Mouse (Mus musculus) lung, embryonic 15.5 days (tissue): ENCODE data around the gene Gli1. TPM values are rescaled to one million over a fixed set of nuclear protein-coding genes. Genes with fewer than 3 reads are reported as not detected.
"Not testable (repeated sequence)": the region's sequence is repeated elsewhere in the genome, so short reads cannot be mapped to it uniquely, and the experiment has no call there.

Experiments
- ATAC-seq: fragments of 200-750 bp; cut with Nextera tagmentation; 2 replicates; pipeline ENCODE4 v1.8.0; 2017; ENCODE audit warnings: moderate number of reproducible peaks, borderline replicate concordance; ENCODE audit not compliant: low FRiP score, low TSS enrichment; ENCODE audit errors: extremely low read depth
- H3K27ac ChIP-seq: fragments of 300-500 bp; sonication (generic); 2 replicates; pipeline ENCODE4 v1.5.1; 2015; ENCODE audit warnings: moderate library complexity, mild to moderate bottlenecking, inconsistent platforms
- H3K27me3 ChIP-seq: fragments of 300-500 bp; sonication (generic); 2 replicates; pipeline ENCODE4 v1.6.1; 2015; ENCODE audit warnings: inconsistent platforms
- H3K36me3 ChIP-seq: fragments of 300-500 bp; sonication (generic); 2 replicates; pipeline ENCODE4 v1.6.1; 2015; ENCODE audit warnings: inconsistent platforms
- H3K4me1 ChIP-seq: fragments of 300-500 bp; sonication (generic); 2 replicates; pipeline ENCODE4 v1.6.1; 2015; ENCODE audit warnings: inconsistent platforms
- H3K4me2 ChIP-seq: fragments of 300-500 bp; sonication (generic); 2 replicates; pipeline ENCODE4 v1.6.1; 2015; ENCODE audit warnings: inconsistent platforms, mild to moderate bottlenecking, moderate library complexity
- H3K4me3 ChIP-seq: fragments of 300-500 bp; sonication (generic); 2 replicates; pipeline ENCODE4 v1.5.1; 2015; ENCODE audit warnings: mild to moderate bottlenecking, inconsistent platforms
- H3K9ac ChIP-seq: fragments of 300-500 bp; sonication (generic); 2 replicates; pipeline ENCODE4 v1.6.1; 2015; ENCODE audit warnings: inconsistent platforms
- H3K9me3 ChIP-seq: fragments of 300-500 bp; sonication (generic); 2 replicates; pipeline ENCODE4 v1.6.1; 2016; ENCODE audit warnings: inconsistent platforms
- WGBS: fragments of 180-500 bp; shearing (Covaris S2); methylation state at CpG from one replicate; pipeline ENCODE4 v1.1.7; 2015; 5-methylcytosine and 5-hydroxymethylcytosine counted together
- polyA plus RNA-seq: library from polyadenylated mRNA; unstranded; fragments of >200 nt; fragmentation: Nextera tagmentation; extraction: Ambion mirVana; gene quantifications from 2 replicates; pipeline ENCODE4 v1.2.1, GENCODE M21; 2015

Gli1 gene
- polyA plus RNA-seq, 1 experiment from 2014 or later = 10.4 TPM

DNA sequence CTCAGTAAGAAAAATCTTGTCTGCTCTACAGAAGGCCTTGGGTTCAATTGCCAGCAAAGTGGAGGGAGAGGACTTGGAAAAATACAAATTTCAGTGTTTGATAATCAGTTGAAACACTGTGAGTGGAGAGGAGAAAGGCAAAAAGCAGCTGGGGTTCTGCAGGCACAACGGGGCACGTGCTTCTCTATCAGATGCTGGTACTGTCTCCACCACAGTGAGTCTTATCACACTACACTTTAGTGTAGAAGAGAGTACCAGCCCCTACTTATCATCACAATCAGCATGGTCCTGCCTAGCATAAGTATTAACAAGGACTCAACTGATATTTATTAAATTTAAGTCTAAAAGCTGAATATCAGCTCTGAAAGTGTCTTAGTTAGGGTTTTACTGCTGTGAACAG, 24.5 kb downstream of the Gli1 start:
- no peak overlapping the region for H3K9ac ChIP-seq
- H3K4me3 ChIP-seq = no peak overlapping the region
- peaks cover 8% of the 10 kb centered on the region; the same call in 1 of the 2 replicates for H3K27me3 ChIP-seq
- no peak overlapping the region for H3K27ac ChIP-seq
- no peaks in the 10 kb centered on the region for H3K9me3 ChIP-seq
- peaks cover 6% of the 10 kb centered on the region; the same call in 1 of the 2 replicates for H3K4me1 ChIP-seq
- WGBS = 74% methylated on average over 2 of the region's 2 CpGs
- ATAC-seq = no peak
- H3K36me3 ChIP-seq = no peaks in the 10 kb centered on the region
- H3K4me2 ChIP-seq = no peak overlapping the region

DNA sequence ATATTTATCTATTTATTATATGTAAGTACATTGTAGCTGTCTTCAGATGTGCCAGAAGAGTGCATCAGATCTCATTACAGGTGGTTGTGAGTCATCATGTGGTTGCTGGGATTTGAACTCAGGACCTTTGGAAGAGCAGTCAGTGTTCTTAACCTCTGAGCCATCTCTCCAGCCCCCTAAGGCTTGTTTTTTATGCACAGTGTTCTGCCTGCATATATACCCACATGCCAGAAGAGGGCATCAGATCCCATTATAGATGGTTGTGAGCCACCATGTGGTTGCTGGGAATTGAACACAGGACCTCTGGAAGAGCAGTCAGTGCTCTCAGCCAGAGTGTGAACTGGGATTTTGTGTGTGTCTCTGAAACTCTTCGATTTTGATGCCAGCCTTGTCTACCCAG, 26.8 kb downstream of the Gli1 start:
- WGBS = 75% methylated on average over 1 of the region's 1 CpGs
- ATAC-seq, H3K4me2 ChIP-seq, H3K27ac ChIP-seq, H3K9me3 ChIP-seq, H3K4me3 ChIP-seq, H3K27me3 ChIP-seq, H3K9ac ChIP-seq, H3K36me3 ChIP-seq: not testable (repeated sequence)
- peaks cover 18% of the 10 kb centered on the region for H3K4me1 ChIP-seq

DNA sequence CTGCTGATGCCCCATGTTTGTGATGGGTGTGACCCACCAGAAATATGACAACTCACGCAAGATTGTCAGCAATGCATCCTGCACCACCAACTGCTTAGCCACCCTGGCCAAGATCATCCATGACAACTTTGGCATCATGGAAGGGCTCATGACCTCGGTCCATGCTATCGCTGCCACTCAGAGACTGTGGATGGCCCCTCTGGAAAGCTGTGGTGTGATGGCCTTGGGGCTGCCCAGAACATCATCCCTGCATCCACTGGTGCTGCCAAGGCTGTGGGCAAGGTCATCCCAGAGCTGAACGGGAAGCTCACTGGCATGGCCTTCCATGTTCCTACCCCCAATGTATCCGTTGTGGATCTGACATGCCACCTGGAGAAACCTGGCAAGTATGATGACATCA, 28.3 kb downstream of the Gli1 start:
- not testable (repeated sequence) for H3K9ac ChIP-seq, H3K27ac ChIP-seq, H3K4me3 ChIP-seq, H3K9me3 ChIP-seq, H3K27me3 ChIP-seq, H3K4me2 ChIP-seq, ATAC-seq
- Histone ChIP-seq H3K36me3 (peaks cover 10% of the 10 kb centered on the region), H3K4me1 (peaks cover 18% of the 10 kb centered on the region)
- 86% methylated on average over 5 of the region's 5 CpGs for WGBS

DNA sequence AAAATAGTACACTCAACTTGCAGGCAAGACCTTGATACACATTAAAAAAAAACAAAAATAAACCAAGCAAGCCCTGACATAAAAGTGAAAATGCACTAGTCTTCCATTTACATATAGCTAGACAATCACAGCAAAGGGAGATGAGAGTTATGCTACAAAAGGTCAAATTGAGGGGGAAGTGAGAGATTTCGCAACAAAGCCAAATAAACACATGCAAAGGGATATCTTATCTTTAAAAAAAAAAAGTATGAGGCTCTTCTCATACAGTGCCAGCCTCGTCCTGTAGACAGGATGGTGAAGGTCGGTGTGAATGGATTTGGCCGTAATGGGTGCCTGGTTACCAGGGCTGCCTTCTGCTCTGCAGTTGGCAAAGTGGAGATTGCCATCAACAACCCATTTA, 28.9 kb downstream of the Gli1 start:
- no peak for ATAC-seq
- no peaks in the 10 kb centered on the region for H3K27me3 ChIP-seq
- peaks cover 18% of the 10 kb centered on the region for H3K4me1 ChIP-seq
- H3K27ac ChIP-seq = no peak overlapping the region
- peaks cover 17% of the 10 kb centered on the region for H3K36me3 ChIP-seq
- no peak overlapping the region for H3K9ac ChIP-seq
- no peaks in the 10 kb centered on the region for H3K9me3 ChIP-seq
- WGBS = 59% methylated on average over 4 of the region's 4 CpGs
- H3K4me2 ChIP-seq = no peak overlapping the region
- H3K4me3 ChIP-seq = no peak overlapping the region

DNA sequence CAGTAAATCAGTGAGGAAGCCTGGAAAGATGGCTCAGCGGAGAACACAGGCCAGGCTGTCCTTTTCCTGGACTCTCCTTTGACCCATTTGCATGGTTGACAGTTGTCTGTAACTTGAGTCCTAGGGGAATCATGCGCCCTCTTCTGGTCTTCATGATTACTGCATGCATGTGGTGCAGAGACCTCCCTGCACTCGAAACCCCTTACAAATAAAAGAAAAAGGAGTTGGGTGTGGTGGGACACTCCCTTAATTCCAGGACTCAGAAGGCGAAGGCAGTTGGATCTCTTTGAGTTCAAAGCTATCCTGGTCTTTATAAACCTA, 29.5 kb downstream of the Gli1 start:
- H3K9ac ChIP-seq = peak overlapping the region; percentile 58
- ATAC-seq = peak; percentile 66

GRCm38 (mm10) chr10:127311476-127312355, 30.1 kb downstream of the Gli1 start, which contains the start of gene Mars:
Gene Mars (minus strand): TSS chr10:127311786.
- H3K9me3 ChIP-seq = no peaks in the 10 kb centered on the region
- peak within 1 kb of the TSS; percentile 83 for H3K4me3 ChIP-seq
- peak within 1 kb of the TSS; percentile 74 for H3K27ac ChIP-seq
- ATAC-seq = peak; percentile 96
- H3K4me1 ChIP-seq = peaks cover 18% of the 10 kb centered on the region
- peaks cover 28% of the 10 kb centered on the region for H3K36me3 ChIP-seq
- WGBS = under 1% methylated on average over 65 of the region's 65 CpGs
- H3K4me2 ChIP-seq = peak within 1 kb of the TSS; percentile 64
- peak within 1 kb of the TSS; percentile 85 for H3K9ac ChIP-seq
- H3K27me3 ChIP-seq = no peaks in the 10 kb centered on the region

More for the DNA sequence above, 29.5 kb downstream of the Gli1 start:
- Histone ChIP-seq H3K4me1 (peaks cover 18% of the 10 kb centered on the region), H3K4me2 (peak overlapping the region; percentile 64), H3K27ac (peak overlapping the region; percentile 74), H3K4me3 (peak overlapping the region; percentile 83), H3K27me3 (no peaks in the 10 kb centered on the region), H3K36me3 (peaks cover 22% of the 10 kb centered on the region), H3K9me3 (no peaks in the 10 kb centered on the region)
- WGBS = under 1% methylated on average over 4 of the region's 4 CpGs

GRCm38 (mm10) chr10:127310523-127311475, 31.0 kb downstream of the Gli1 start:
- WGBS = 30% methylated on average over 23 of the region's 23 CpGs
- peak; percentile 24; the same call in 1 of the 2 replicates for ATAC-seq

DNA sequence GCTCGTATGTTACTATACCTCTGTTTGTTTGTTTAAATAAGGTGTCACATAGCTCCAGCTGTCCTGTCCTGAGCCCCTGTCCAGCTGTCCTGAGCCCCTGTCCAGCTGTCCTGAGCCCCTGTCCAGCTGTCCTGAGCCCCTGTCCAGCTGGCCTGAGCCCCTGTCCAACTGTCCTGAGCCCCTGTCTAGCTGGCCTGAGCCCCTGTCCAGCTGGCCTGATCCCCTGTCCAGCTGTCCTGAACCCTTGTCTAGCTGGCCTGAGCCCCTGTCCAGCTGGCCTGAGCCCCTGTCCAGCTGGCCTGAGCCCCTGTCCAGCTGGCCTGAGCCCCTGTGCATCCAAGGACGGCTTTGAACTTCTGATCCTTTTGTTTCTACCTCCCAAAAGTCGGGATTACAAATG, 32.6 kb downstream of the Gli1 start:
- Histone ChIP-seq H3K4me1 (peaks cover 18% of the 10 kb centered on the region), H3K36me3 (peaks cover 54% of the 10 kb centered on the region)
- 85% methylated on average over 3 of the region's 3 CpGs for WGBS
- not testable (repeated sequence) for ATAC-seq, H3K9me3 ChIP-seq, H3K9ac ChIP-seq, H3K27ac ChIP-seq, H3K4me2 ChIP-seq, H3K27me3 ChIP-seq, H3K4me3 ChIP-seq

More at GRCm38 (mm10) chr10:127310523-127311475, 31.0 kb downstream of the Gli1 start:
- H3K4me1 ChIP-seq = peaks cover 18% of the 10 kb centered on the region
- H3K9ac ChIP-seq = peak overlapping the region; percentile 85
- H3K9me3 ChIP-seq = no peaks in the 10 kb centered on the region
- H3K36me3 ChIP-seq = peaks cover 37% of the 10 kb centered on the region
- H3K27me3 ChIP-seq = no peaks in the 10 kb centered on the region
- peak overlapping the region; percentile 83 for H3K4me3 ChIP-seq
- peak overlapping the region; percentile 69 for H3K27ac ChIP-seq
- H3K4me2 ChIP-seq = peak overlapping the region; percentile 64

- no peak overlapping the region for H3K4me3 ChIP-seq
- H3K9me3 ChIP-seq = no peaks in the 10 kb centered on the region
- no peaks in the 10 kb centered on the region for H3K4me1 ChIP-seq
- no peaks in the 10 kb centered on the region for H3K27me3 ChIP-seq
- ATAC-seq = no peak
- 86% methylated on average over 11 of the region's 11 CpGs for WGBS
- no peak overlapping the region for H3K9ac ChIP-seq
- H3K4me2 ChIP-seq = no peak overlapping the region
- peaks cover 92% of the 10 kb centered on the region for H3K36me3 ChIP-seq
- no peak overlapping the region for H3K27ac ChIP-seq
Observed at GRCm38 (mm10) chr10:127303136-127303535, 38.6 kb downstream of the Gli1 start.

DNA sequence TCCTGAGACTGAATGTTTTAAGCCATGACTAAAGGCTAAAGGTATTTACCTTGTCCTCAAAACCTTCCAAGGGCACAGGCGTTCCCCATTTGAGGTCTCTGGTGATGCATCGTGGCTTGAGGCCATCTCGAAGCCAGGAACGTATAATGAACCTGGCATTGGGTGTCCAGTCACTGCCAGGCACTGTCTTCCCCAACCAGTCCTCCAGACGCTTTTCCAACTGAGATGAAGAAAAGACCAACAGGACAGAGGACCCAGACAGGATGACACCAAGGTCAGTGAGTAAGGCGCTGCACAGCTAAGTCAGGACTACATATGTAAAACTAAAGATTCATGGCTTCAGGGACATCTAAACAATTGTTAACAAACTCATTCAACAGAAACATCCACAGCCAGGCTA, 41.4 kb downstream of the Gli1 start:
- Histone ChIP-seq H3K9ac (no peak overlapping the region), H3K27ac (no peak overlapping the region), H3K36me3 (peaks cover 89% of the 10 kb centered on the region), H3K27me3 (no peaks in the 10 kb centered on the region), H3K4me3 (no peak overlapping the region), H3K9me3 (no peaks in the 10 kb centered on the region), H3K4me1 (no peaks in the 10 kb centered on the region), H3K4me2 (no peak overlapping the region)
- ATAC-seq = no peak
- 90% methylated on average over 6 of the region's 6 CpGs for WGBS

GRCm38 (mm10) chr10:127297015-127297871, 44.5 kb downstream of the Gli1 start:
- H3K4me1 ChIP-seq = peaks cover 8% of the 10 kb centered on the region
- peaks cover 81% of the 10 kb centered on the region for H3K36me3 ChIP-seq
- H3K27ac ChIP-seq = no peak overlapping the region
- no peak overlapping the region for H3K4me2 ChIP-seq
- H3K4me3 ChIP-seq = no peak overlapping the region
- no peaks in the 10 kb centered on the region for H3K9me3 ChIP-seq
- no peak for ATAC-seq
- no peaks in the 10 kb centered on the region for H3K27me3 ChIP-seq
- 84% methylated on average over 16 of the region's 16 CpGs for WGBS
- no peak overlapping the region for H3K9ac ChIP-seq
